Mouse (Mus musculus): ENCODE measurements at regions not wholly inside any gene's neighbourhood (a gene's known extent, or its start where the extent isn't known, plus 50 kb on each side); places are given as distances from the start of the nearest gene placed in this dataset.

GRCm38 (mm10) chr6:51702456-51703171, 178.9 kb downstream of the Snx10 start:
- no peak for DNase-seq

DNA sequence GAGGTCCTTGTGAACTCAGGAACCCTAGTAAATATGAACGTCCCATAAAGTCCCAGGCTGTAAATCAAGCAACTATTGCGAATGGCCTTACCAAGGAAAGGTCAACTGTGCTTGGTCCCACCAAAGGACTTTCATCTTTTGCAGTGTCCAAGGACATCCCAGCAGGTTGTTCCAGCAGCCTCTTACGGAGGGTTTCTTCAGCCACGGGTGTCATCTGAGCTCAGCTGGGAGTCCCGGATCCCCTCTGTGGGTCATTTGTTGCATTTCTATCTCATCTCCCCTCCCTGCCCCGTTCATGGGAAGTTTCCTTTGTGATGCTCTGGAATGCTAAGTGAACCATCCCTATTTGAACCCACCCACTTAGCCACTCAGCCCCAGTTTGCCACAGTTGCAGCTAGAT, 184.3 kb downstream of the Snx10 start:
- no peak for DNase-seq

DNA sequence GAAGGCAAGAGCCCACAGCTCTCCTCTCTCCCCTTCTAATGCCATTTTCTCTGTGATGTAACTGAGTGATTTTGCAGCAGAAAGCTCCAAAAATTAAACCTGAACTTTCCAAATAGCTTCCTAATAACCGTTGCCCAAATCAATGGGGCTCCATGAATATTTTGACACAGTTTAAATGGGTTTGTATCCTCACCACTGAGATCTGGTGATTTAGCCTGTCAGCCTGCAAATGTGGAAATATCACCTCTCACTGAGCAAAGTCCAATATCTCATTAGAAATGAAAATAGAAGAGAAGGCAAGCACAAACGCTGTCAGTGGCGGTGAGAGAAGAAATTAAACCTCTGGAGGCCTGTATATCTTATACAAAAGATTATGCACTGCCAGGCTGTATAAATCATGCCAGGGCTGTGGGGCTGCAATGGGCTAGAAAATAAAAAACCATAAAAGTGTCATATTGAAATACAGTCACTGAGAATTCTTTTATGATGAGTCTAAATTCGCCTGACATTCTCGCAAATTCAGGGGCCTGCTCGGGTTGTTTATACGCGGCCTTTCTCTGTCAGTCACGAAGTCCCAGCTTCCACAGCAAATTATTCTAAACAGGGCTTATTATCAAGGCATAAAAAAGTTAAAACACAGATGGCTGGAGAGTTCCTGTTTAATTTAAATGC, 185.1 kb downstream of the Snx10 start:
- DNase-seq, result no peak

DNA sequence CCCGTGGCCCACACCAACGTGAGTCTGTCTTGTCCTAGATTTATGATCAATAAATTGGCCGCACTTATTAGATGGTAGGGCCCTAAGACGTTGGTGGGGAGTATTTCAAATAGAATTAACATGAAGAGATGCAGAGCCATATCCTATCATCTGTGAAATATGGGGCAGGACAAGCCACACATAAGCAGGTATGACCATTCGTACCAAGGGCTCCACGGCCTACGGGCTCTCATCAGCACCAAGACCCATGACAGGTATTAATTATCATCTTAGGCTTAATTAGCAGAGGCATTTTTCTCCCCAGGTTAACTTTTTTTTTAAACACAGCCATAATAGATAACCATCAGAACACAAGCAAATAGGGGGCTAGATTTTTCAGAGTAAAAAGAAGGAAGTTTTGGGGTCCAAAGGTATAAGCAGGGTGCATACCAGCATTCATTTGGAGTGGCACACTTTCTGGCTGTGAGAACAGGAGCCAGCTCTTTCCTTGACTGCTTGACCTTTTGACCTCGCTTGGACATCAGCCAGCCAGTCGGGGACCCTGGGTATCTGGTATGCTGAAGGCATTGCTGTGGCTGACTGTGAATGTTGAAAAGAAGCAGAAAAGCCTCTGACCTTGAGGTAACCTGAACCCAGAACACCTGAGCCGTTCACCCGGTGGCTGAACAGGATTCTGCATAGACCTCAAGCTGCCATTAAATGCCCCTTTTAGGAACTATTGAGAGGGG, 185.8 kb downstream of the Snx10 start:
- no peak for DNase-seq

GRCm38 (mm10) chr6:51710153-51710552, 186.5 kb downstream of the Snx10 start:
- no peak for DNase-seq

DNA sequence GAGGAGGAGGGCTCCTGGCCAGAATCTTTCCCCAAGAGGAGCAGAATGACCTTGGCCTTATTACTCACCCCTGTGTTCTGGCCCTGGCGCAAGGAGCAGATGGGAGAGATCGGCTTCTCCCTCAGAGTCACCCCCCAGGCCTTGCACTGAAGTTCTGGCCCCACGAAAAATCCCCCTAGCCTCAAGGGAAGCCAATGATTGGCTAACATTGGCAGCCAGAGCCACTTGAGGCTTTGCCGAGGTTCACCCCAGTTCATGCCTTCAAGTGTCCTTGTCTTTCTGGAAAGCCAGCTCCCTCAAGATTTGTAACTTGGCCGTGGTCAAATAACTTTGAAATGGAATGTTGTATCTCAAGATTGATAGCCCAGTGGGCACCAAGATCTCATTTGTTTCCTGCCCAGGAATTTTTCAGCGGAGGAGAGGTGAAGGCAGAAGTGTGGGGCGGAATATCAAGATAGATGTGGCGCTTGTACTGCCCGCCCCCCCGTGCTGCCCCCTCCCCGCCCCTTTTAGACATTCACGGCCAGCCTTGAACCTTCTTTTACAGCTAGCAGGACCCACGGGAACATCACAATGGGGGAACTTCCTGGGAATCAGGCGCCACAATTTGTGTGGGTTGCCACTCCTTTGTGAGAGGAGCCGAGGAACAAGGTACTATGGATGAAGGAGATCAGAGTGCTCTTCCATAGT, 187.4 kb downstream of the Snx10 start:
- DNase-seq, result no peak

GRCm38 (mm10) chr6:51711616-51711970, 187.9 kb downstream of the Snx10 start:
- no peak for DNase-seq

DNA sequence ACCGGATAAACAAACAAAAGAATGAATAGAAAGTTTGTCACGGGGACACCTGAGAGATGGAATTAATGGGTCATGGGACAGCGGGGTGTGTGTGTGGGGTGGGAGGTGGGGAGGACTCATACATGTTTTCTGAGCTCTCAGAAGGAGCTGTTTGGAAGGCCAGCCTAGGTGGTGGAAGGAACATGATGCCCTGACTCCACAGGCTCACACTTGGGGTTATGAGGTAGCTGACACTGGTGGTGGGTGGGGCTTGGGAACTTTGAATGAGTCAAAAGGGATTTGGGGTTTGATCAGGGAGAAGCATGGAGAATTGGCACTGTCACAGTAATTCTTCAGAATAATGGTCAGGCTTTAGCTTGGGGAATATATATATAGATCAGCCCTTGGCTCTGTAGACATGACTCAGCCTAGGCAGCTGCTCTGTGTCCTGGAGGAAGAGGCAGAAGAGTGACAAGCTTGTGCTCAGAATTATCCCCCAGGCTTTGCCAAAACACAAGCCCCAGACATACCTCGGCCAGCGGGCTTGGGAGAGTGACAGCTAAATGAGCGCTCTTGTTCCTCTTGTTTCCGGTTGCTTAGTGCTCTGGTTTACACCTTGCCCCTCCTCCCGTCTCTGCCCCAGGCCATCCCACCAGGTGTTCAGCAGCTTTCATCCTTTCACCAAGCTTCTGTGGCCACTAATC, 191.6 kb downstream of the Snx10 start:
- no peak for DNase-seq

DNA sequence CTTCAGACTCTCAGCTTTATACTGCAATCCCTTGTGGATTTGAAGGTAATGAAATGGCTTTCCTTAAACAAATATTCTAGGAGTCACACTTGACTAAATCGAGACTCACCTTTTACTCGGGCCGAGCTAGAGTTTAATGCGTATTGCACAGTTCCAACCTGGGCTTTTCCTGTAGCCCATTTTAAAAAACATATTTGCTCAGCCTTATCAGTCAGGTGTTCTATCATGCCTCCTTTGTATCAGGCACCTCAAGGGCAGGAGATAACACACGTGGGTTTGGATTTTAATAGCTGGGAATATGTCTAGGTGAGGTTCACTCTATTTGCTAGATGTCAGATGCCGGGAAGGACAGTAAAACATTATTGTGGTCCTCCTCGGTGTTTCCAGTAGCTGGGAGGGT, 193.7 kb downstream of the Snx10 start:
- DNase-seq, result no peak

DNA sequence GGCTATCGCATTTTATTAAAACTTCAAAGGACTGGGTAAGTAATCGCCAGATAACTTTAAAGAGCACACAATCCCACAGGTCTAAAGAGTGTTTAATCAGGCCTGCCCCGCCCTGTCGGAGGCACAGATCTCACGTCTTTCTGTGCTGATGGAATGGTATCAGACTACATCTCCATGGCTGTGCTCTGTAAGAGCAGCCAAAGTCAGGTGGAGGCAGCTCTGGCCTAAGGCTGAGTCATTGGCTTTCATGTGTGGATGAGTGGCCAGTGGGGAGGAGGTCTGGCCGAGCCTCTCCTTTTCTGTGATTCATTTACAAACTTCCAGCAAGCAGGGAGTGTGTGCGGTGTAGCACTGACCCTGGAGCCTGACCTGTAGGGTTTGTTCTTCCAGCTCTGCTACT, 197.0 kb downstream of the Snx10 start:
- no peak for DNase-seq

DNA sequence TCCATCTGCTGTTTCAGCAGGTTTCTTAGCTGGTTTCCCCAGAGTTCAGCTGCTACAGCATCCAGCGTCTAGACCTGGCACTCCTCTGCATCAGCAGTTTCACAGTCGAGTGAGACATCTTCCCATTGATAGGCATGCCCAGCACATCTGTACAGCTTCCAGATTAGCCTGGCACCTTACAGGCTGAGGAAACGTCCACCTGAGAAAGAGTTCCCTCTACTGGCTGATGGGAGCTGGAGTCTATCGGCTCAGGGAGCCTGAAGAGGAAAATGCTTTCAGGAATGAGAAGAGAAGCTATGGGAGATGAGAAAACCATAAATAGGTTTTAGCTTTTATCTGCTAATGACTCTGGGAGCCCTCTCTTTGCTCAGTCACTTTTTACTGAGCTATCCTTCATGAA, 199.4 kb downstream of the Snx10 start:
- DNase-seq, result peak; percentile 27

DNA sequence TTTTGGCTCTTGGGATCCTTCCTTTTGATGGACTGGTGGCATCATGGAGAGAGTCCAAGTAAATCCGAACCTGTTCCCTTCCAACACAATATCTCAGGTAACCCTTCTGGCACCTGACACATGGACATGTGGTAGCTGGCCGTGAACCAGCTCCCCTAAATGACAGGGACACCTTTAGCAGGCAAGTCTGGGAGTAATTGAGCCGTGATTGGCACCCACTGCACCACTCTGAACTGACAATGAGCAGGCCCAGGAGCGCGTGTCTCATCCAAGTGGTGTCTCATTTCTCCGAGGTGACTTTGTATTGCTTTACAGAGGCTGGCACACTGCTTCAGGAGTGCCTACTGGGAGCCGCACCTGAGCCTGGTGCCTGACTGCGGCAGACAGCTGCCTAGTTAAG, 203.5 kb downstream of the Snx10 start:
- DNase-seq, result no peak

DNA sequence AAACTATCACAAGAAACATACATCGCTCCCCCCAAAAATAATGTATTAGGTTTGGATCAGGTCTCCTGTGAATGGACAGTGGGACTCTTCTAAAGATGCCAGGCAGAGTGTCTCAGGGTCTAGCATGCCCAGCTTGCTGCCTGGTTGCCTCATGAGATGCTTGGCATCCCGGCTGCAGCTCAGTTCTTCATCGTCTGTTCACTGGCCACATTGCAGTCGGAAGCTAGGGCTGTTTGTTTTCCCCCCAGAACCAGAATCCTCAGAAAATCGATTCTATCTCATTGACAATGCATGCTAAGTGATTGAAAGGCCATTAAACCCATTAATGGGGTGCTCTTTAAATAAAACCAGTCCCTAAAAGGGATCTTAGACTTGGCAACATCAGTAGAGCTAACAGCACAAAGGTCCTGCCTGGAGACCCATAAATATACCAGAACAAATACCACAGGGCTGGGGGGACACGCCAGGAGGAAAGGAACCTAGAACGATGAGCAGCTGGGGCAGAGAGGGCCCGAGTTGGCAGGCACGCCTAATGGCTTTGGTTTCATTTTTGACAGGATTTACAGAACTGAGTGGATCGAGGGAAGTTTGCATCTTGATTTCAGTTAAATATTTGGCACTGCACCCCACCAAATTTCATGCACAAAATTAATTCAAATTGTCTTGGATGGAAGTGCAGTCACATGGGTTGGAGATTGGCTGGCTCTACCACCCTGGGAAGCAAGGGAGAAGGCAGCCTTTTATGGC, 205.3 kb downstream of the Snx10 start:
- DNase-seq, result no peak

GRCm38 (mm10) chr6:51730564-51731351, 207.1 kb downstream of the Snx10 start:
- DNase-seq, result peak; percentile 35

DNA sequence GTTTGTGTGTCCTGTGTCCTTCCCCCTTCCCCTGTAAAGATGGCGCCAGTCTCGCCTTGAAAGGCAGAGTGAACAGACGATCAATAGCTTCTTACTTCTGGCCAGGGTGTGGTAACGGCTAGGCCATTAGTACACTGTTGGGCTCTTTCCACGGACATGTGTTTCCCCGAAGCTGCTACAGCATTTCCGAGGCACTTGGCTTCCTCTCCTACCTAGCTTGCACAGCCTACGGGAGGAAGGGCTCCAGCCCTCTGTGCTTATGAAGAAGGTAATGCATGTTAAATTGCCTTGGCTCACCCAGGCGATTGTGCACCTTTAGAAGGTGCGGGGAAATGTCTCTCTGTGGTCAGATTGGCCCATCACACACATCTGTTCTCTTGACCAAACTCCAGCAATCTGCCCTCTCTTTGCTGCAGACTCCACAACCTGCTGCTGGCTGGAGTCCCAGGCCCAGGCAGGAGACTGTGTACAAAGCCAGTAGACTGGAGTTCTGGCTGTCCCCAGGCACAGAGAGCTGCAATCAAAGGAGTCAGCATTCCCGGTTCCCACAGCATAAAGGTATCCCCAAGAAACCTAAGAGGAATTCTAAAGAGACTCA, 208.7 kb downstream of the Snx10 start:
- DNase-seq, result no peak

DNA sequence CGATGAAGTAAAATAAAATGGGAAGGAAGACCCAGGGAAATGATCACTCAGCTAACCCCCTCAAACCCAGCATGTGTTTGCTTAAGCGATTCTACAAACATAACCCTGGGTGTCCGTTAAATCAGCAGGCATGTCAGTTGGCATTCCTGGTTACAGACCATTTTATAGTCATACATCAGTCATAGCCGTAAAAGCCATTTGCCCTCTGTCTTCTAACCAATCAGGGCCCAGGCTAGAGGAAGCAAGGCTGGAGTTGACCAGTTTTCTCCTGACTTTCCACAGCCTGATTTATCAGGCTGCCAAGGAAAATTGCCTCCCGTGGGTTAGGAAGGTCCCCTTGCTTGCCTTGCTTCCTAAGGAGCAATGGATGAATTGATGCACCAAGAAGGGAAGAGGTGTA, 212.3 kb downstream of the Snx10 start:
- no peak for DNase-seq

GRCm38 (mm10) chr6:51743105-51743660, 219.5 kb downstream of the Snx10 start:
- no peak for DNase-seq

DNA sequence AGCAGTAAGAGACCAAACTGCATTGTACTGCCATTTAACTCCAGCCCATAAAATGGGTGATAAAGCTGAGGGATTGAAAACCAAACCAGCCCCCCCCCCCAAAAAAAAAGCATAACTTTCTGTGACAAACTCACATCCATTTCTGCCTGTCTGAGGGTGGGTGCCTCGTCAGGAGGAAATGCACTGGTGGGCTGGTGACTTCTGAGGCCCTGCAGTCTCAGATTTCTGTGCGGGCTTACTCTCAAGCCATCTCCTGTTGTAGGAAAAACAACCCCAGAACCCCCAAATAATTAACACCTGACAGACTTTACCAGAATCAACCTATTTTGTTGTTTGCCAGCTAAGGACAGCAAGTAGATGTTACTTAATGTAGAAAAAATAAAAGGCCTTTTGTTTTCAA, 220.9 kb downstream of the Snx10 start:
- no peak for DNase-seq

DNA sequence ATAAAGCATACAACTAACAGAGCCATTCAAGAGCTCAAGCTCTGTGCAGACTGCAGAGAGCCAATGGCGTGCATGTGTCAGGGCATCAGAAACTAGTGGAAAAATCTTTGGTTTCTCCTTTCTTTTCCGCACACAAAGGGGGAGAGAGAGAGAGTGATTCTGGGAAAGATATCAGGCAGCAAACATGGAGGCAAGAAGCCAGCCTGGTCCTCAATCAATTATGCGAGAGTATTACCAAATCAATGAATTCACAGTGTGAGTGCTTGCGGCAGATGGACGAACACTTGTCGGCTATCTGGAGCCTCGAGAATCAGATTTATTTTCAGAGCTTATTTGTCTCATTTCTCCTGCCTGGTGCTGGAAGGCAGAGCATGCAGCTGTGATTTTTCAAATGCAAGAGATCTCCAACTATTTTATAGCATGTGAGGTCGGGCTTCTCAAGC, 230.6 kb downstream of the Snx10 start:
- DNase-seq, result no peak

DNA sequence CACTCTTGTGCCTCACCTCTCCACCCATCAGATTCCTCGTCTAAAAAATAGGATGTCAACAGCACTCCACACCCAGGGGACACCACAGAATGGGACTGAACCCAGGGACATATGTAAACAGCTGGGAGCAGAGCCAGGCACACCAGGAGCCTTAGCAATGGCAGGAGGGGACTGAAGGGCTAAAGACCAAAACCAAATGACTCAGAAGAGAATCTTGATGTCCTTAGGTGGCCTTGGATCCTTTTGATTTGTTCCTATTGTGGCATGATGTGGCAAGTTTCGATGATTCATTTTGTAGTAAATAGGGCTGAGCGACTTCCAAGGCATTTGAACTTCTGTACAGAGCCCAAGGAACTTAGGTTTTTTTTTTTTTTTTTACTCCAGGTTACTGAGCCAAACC, 233.4 kb downstream of the Snx10 start:
- no peak for DNase-seq

DNA sequence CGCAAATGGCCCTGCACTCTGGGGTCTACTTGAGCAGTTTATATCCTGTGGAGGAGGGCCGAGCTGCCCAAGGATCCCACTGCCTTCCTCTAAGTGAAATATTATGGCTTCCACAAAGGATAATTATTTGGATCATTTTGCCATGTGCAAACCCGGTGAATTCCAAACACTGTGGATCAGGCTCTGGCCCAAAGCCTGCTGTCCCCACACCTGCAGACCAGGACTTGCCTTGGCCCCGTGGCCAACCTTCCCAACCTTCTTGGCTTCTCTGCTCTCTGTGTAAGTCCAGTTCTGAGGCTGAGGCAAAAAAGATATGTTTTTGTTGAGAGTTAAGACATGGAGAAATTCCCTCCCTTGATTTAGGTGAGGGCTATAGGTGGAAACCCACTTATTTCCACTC, 234.0 kb downstream of the Snx10 start:
- no peak for DNase-seq
